Mouse (Mus musculus) embryonic stem cell, embryonic (primary cell): ENCODE measurements around the gene Rbp7.
"Not testable (repeated sequence)": the region's sequence is repeated elsewhere in the genome, so short reads cannot be mapped to it uniquely, and the experiment has no call there.

Source experiments
- CTCF ChIA-PET, 4 experiments: fragments of 300-600 bp in 2 of 4; fragments of 350-600 bp in 2 of 4; sonication (Branson Sonifier 250); formaldehyde crosslinking; loops; one replicate each; lab custom pipeline; 2022; ENCODE audit warnings: inconsistent platforms in 2 of 4; lab: Charles Lee
- POLR2A ChIA-PET, 4 experiments: fragments of 300-600 bp in 2 of 4; fragments of 350-600 bp in 2 of 4; sonication (Branson Sonifier 250); formaldehyde crosslinking; loops; one replicate each; lab custom pipeline; 2022; ENCODE audit warnings: antibody characterized with exemption in 4 of 4, inconsistent platforms in 1 of 4; lab: Charles Lee

Gene Rbp7

GRCm38 (mm10) chr4:149440576-149440975 is 14.2 kb downstream of the Rbp7 start:
- POLR2A ChIA-PET = interaction anchor here in 1 of 4 experiments (0.6 kb wide), 1 partner anchor 31 kb away, joined by 3 read pairs; no protein-coding TSS in a partner anchor
- CTCF ChIA-PET = no interaction called here

- CTCF ChIA-PET = not testable (repeated sequence)
- POLR2A ChIA-PET = interaction anchor here in 2 of 4 experiments (0.6 to 1.2 kb wide), 2 partner anchors 14 to 133 kb away, joined by 3 read pairs; no protein-coding TSS in a partner anchor
Observed at GRCm38 (mm10) chr4:149431887-149432286, 22.9 kb downstream of the Rbp7 start.

DNA sequence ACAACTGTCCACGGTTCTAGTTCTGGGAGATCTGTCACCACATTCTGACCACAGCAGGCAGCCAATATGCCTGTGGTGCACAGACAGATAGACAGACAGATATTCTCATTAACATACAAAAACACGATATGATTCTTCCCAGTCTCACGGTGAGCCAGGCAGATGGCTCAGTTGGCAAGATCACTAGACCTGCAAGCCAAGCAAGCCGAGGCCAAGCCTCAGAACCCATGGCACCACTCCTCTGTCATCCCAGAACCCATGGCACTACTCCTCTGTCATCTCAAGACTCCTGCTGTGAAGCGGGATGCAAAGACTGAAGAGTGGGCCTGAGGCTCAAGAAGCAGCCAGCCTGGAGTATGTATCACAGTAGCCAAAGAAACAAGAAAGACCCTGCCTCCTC is 25.2 kb downstream of the Rbp7 start:
- ChIA-PET POLR2A (interaction anchor here in 1 of 4 experiments (2.4 kb wide), 1 partner anchor 16 kb away, joined by 6 read pairs; no protein-coding TSS in a partner anchor), CTCF (no interaction called here)

DNA sequence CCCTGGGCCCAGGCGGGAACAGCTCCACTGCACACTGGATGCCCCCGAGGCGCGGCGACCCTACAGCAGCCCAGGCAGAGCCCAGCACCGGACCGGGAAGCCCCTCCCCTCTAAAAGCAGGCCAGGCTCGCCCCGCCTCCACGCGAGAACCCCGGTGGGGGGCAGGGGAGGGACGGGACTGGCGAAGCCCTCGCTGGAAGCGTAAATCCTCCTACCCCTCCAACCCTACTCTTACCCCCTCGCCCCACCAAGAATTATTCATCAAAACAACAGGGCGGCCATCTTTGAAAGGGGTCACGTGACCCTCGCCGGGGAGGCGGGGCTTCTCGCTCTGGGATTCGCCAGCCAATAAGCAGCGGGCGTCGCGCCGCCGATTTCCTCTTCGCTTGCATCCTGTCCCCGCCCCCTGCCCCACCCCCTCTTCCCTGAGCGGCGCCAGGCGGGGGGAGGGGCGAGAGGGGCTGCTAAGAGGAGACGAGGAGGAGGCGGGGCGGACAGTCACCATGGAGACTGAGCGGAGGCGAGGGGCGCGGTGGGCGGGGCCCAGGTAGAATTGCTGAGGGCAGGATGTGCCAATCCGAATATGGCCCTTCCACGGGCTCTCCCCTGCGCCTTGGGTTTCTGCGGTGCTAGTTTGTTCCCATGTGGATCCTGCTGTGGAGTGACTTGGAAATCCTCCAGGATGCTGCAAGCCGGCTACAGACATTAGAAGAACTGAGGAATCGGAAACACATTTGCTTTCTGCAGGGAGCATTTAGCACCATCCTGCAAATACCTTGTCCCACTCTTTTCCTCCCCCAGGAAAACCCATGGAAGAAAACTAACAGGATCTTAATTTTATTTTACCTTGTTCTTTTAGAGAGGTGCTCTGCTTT is 28.2 kb downstream of the Rbp7 start, which contains the start of gene Ube4b:
TSS of gene Ube4b (minus strand) at position 425 of the 875 bp plus-strand sequence.
- CTCF ChIA-PET = interaction anchor here in 2 of 4 experiments (0.6 to 1.1 kb wide), 3 partner anchors 19 to 335 kb away, joined by 3 to 4 read pairs (median 3); no protein-coding TSS in a partner anchor

GRCm38 (mm10) chr4:149425801-149426292 is 28.9 kb downstream of the Rbp7 start:
- CTCF ChIA-PET = interaction anchor here in 2 of 4 experiments (0.6 to 1.1 kb wide), 3 partner anchors 19 to 335 kb away, joined by 3 to 4 read pairs (median 3); no protein-coding TSS in a partner anchor

More for the DNA sequence above, 28.2 kb downstream of the Rbp7 start, which contains the start of gene Ube4b:
- POLR2A ChIA-PET = interaction anchor here (0.6 to 2.6 kb wide), 20 partner anchors 10 to 354 kb away, joined by 3 to 15 read pairs (median 4); partner anchors contain the start of genes Lzic (in 1 of the 4) and Nmnat1 (in 1 of the 4)

DNA sequence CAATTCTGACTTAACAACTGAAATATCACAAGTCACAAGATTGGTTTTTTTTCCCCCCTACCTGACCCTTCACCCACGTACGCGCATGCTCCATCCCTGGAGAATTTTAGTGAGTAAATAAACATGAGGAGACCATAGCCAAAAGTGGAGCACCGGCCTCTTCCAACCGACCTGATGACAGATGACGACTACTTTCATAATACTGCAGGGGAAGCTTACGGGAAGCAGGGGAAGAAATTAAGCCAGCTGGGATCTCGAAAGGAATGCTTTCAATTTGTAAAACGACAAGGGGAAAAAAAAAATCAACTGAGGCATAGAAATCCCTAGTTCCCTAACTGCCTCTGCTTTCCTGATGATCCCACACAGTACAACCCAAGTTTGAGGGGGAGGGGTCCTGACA is 30.0 kb downstream of the Rbp7 start:
- ChIA-PET POLR2A (interaction anchor here in 2 of 4 experiments (1.1 to 2.6 kb wide), 6 partner anchors 10 to 117 kb away, joined by 4 to 15 read pairs (median 4); partner anchors contain the start of gene Kif1b (in 1 of the 2)), CTCF (no interaction called here)

More at GRCm38 (mm10) chr4:149425801-149426292, 28.9 kb downstream of the Rbp7 start:
- POLR2A ChIA-PET = interaction anchor here (0.6 to 2.6 kb wide), 24 partner anchors 9 to 354 kb away, joined by 3 to 15 read pairs (median 4); partner anchors contain the start of genes Kif1b (in 1 of the 4), Lzic (in 1 of the 4) and Nmnat1 (in 1 of the 4)

DNA sequence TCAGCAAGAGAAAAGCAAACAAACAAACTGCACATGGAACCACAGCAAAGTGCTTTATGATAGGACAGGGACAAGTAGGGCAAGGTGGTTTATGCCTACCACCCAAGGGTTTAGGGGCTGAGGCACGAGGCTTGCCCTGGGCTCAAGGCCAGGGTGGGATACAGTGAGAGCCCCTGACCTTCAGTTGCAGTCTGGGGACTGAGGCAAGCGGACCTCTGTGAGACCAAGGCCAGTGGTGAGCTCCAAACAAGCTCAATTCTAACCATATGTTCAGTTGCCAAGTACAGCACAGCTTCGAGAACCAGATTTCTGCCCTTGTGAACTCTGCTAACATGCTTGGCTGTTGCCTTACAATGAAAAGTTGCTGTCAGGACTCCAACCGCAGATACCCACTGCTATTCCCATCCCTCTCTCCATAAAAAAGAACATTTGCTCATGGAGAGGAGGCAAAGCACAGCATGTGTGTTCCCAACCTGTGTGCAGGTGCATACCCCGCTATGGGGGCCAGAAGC is 36.9 kb downstream of the Rbp7 start:
- CTCF ChIA-PET = no interaction called here
- POLR2A ChIA-PET = interaction anchor here in 2 of 4 experiments (0.9 to 3.5 kb wide), 5 partner anchors 8 to 24 kb away, joined by 3 to 15 read pairs (median 6); partner anchors contain the start of gene Ube4b (in 1 of the 2)

DNA sequence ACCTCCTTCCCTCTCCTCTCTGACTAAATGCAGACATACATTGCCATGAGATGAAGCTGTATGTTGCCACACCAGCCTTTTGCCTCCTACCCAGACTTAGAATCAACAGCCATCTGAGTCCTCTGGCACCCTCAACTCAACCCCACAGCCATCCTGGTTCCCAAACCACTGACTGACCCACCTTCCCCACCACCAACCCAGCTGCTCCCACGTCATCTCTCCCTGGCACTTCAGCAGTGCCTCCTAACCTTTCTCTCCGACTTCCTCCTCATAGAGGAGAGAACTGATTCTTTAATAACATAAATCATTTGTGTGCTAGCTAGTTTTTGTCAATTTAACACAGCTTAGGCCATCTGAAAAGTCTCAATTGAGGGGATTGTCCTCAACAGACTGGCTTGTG is 37.8 kb downstream of the Rbp7 start:
- POLR2A ChIA-PET = interaction anchor here in 2 of 4 experiments (0.7 to 3.5 kb wide), 5 partner anchors 9 to 29 kb away, joined by 3 to 15 read pairs (median 3); partner anchors contain the start of gene Ube4b (in 1 of the 2)
- CTCF ChIA-PET = no interaction called here

GRCm38 (mm10) chr4:149416417-149416816 is 38.4 kb downstream of the Rbp7 start:
- ChIA-PET CTCF (interaction anchor here in 1 of 4 experiments (0.6 kb wide), 1 partner anchor 38 kb away, joined by 3 read pairs; no protein-coding TSS in a partner anchor), POLR2A (interaction anchor here in 2 of 4 experiments (1.0 to 3.5 kb wide), 4 partner anchors 9 to 30 kb away, joined by 3 to 15 read pairs (median 7); partner anchors contain the start of gene Ube4b (in 1 of the 2))

GRCm38 (mm10) chr4:149415651-149416169 is 39.1 kb downstream of the Rbp7 start:
- ChIA-PET POLR2A (interaction anchor here in 3 of 4 experiments (0.8 to 3.5 kb wide), 12 partner anchors 8 to 39 kb away, joined by 3 to 15 read pairs (median 4); partner anchors contain the start of gene Ube4b (in 2 of the 3)), CTCF (interaction anchor here in 1 of 4 experiments (0.6 kb wide), 1 partner anchor 38 kb away, joined by 3 read pairs; no protein-coding TSS in a partner anchor)

- POLR2A ChIA-PET = interaction anchor here in 3 of 4 experiments (1.2 to 2.6 kb wide), 10 partner anchors 9 to 106 kb away, joined by 3 to 12 read pairs (median 4); partner anchors contain the start of gene Ube4b (in 1 of the 3)
Observed at GRCm38 (mm10) chr4:149414259-149414658, 40.5 kb downstream of the Rbp7 start.

GRCm38 (mm10) chr4:149409759-149410158 is 45.0 kb downstream of the Rbp7 start:
- ChIA-PET POLR2A (interaction anchor here in 2 of 4 experiments (0.8 to 4.4 kb wide), 9 partner anchors 13 to 103 kb away, joined by 3 to 30 read pairs (median 4); no protein-coding TSS in a partner anchor), CTCF (interaction anchor here in 3 of 4 experiments (0.7 to 1.4 kb wide), 4 partner anchors 37 to 78 kb away, joined by 3 to 4 read pairs (median 4); no protein-coding TSS in a partner anchor)

More at GRCm38 (mm10) chr4:149414259-149414658, 40.5 kb downstream of the Rbp7 start:
- CTCF ChIA-PET = interaction anchor here in 1 of 4 experiments (1.1 kb wide), 1 partner anchor 17 kb away, joined by 4 read pairs; no protein-coding TSS in a partner anchor

DNA sequence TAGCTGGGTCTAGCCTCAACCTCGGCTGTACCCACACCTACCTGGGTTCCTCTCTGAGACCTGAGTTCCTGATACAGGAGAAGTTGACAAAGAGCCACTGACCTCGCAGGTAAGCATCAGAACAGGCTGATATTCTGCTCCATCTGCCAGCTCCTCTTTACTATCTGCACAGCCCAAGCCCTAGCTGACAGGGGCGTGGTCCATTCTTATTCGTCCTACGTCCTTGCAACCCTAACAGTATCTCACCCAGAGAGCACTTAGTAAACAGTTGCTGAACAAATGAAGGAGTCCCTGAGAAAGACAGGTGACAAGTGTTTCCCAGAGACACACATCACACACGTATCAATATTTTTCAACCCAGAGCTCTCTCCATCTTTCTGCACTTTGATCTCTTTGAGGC is 46.4 kb downstream of the Rbp7 start:
- ChIA-PET POLR2A (interaction anchor here in 2 of 4 experiments (0.5 to 4.4 kb wide), 19 partner anchors 9 to 546 kb away, joined by 3 to 30 read pairs (median 4); partner anchors contain the start of genes Spsb1 (in 1 of the 2) and Ube4b (in 1 of the 2)), CTCF (interaction anchor here in 3 of 4 experiments (0.5 to 1.4 kb wide), 7 partner anchors 9 to 264 kb away, joined by 3 to 4 read pairs (median 3); no protein-coding TSS in a partner anchor)

DNA sequence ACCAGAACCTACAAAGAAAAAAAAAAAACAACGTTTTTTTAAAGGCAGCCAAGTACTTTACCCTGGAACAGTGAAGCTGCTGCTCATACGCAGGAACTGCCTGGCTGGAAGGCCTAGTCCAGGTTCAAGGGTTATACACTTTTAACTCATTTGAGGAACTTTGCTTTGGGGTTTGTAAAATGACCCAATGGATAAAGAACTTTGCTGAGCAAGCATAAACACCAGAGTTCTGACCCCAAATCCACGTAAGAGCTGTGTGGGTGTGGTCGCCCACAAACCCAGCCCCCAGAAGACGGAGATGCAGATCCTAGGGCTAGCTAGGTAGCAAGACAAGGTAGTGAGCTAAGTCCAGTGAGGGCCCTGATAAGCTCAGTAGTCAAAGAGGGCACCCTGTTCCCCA is 47.3 kb downstream of the Rbp7 start:
- ChIA-PET POLR2A (interaction anchor here in 3 of 4 experiments (0.6 to 4.4 kb wide), 16 partner anchors 9 to 547 kb away, joined by 3 to 30 read pairs (median 5); partner anchors contain the start of genes Spsb1 (in 1 of the 3) and Ube4b (in 1 of the 3)), CTCF (interaction anchor here in 2 of 4 experiments (0.6 to 0.9 kb wide), 3 partner anchors 8 to 332 kb away, joined by 3 to 4 read pairs (median 3); no protein-coding TSS in a partner anchor)

- POLR2A ChIA-PET = interaction anchor here in 2 of 4 experiments (0.6 to 4.4 kb wide), 13 partner anchors 10 to 98 kb away, joined by 3 to 30 read pairs (median 5); partner anchors contain the start of gene Kif1b (in 1 of the 2)
- CTCF ChIA-PET = no interaction called here
Observed at GRCm38 (mm10) chr4:149405713-149406443, 48.9 kb downstream of the Rbp7 start.
